Mouse (Mus musculus): ENCODE measurements around the gene Kiss1. TPM values are rescaled to one million over a fixed set of nuclear protein-coding genes. Genes with fewer than 3 reads are reported as not detected.
"Not testable (repeated sequence)": the region's sequence is repeated elsewhere in the genome, so short reads cannot be mapped to it uniquely, and the experiment has no call there.

The Kiss1 gene
- polyA plus RNA-seq, 1 experiment: not detected

GRCm38 (mm10) chr1:133323333-133323732 lies 1.7 kb downstream of the Kiss1 start:
- DNase-seq (ENCODE audit: low read depth): no peak
- no peak for TF ChIP-seq CTCF (IDR thresholded peaks at IDR 0.05; ENCODE audit: borderline replicate concordance, extremely low read depth, insufficient read depth, insufficient read length)
- TF ChIP-seq POLR2A (IDR thresholded peaks at IDR 0.05; ENCODE audit: borderline replicate concordance, extremely low read depth, insufficient read depth, insufficient read length, poor library complexity, severe bottlenecking): no peak

- TF ChIP-seq POLR2A (IDR thresholded peaks at IDR 0.05; ENCODE audit: borderline replicate concordance, extremely low read depth, insufficient read depth, insufficient read length, poor library complexity, severe bottlenecking): no peak
- no peak for DNase-seq (ENCODE audit: low read depth)
These were observed 4.3 kb downstream of the Kiss1 start for GRCm38 (mm10) chr1:133325951-133326350.

- no peak for TF ChIP-seq POLR2A (IDR thresholded peaks at IDR 0.05; ENCODE audit: borderline replicate concordance, extremely low read depth, insufficient read depth, insufficient read length, poor library complexity, severe bottlenecking)
- no peak for TF ChIP-seq CTCF (IDR thresholded peaks at IDR 0.05; ENCODE audit: borderline replicate concordance, extremely low read depth, insufficient read depth, insufficient read length)
- DNase-seq (ENCODE audit: low read depth): no peak
These were observed 5.4 kb downstream of the Kiss1 start for GRCm38 (mm10) chr1:133327094-133327493.

GRCm38 (mm10) chr1:133328299-133328795 lies 6.7 kb downstream of the Kiss1 start:
- peak; percentile 72 for DNase-seq (ENCODE audit: low read depth)
- TF ChIP-seq POLR2A (IDR thresholded peaks at IDR 0.05; ENCODE audit: borderline replicate concordance, extremely low read depth, insufficient read depth, insufficient read length, poor library complexity, severe bottlenecking) (no peak), CTCF (IDR thresholded peaks at IDR 0.05; ENCODE audit: borderline replicate concordance, extremely low read depth, insufficient read depth, insufficient read length) (no peak)

- DNase-seq (ENCODE audit: low read depth): peak; percentile 68
- TF ChIP-seq POLR2A (IDR thresholded peaks at IDR 0.05; ENCODE audit: borderline replicate concordance, extremely low read depth, insufficient read depth, insufficient read length, poor library complexity, severe bottlenecking) (no peak), CTCF (IDR thresholded peaks at IDR 0.05; ENCODE audit: borderline replicate concordance, extremely low read depth, insufficient read depth, insufficient read length) (no peak)
These were observed 7.4 kb downstream of the Kiss1 start for GRCm38 (mm10) chr1:133328896-133329637.

- TF ChIP-seq POLR2A (IDR thresholded peaks at IDR 0.05; ENCODE audit: borderline replicate concordance, extremely low read depth, insufficient read depth, insufficient read length, poor library complexity, severe bottlenecking) (no peak), CTCF (IDR thresholded peaks at IDR 0.05; ENCODE audit: borderline replicate concordance, extremely low read depth, insufficient read depth, insufficient read length) (no peak)
- DNase-seq (ENCODE audit: low read depth): no peak
These were observed 7.9 kb downstream of the Kiss1 start for GRCm38 (mm10) chr1:133329638-133329964.

- peak; percentile 81 for DNase-seq (ENCODE audit: low read depth)
- TF ChIP-seq CTCF (IDR thresholded peaks at IDR 0.05; ENCODE audit: borderline replicate concordance, extremely low read depth, insufficient read depth, insufficient read length) (no peak), POLR2A (IDR thresholded peaks at IDR 0.05; ENCODE audit: borderline replicate concordance, extremely low read depth, insufficient read depth, insufficient read length, poor library complexity, severe bottlenecking) (no peak)
These were observed 9.5 kb downstream of the Kiss1 start for GRCm38 (mm10) chr1:133331142-133331541.

- DNase-seq (ENCODE audit: low read depth): no peak
- TF ChIP-seq POLR2A (IDR thresholded peaks at IDR 0.05; ENCODE audit: borderline replicate concordance, extremely low read depth, insufficient read depth, insufficient read length, poor library complexity, severe bottlenecking): no peak
- no peak for TF ChIP-seq CTCF (IDR thresholded peaks at IDR 0.05; ENCODE audit: borderline replicate concordance, extremely low read depth, insufficient read depth, insufficient read length)
These were observed 11.2 kb downstream of the Kiss1 start for GRCm38 (mm10) chr1:133332656-133333430.

GRCm38 (mm10) chr1:133333937-133334336 lies 12.3 kb downstream of the Kiss1 start:
- DNase-seq (ENCODE audit: low read depth): peak; percentile 59
- TF ChIP-seq POLR2A (IDR thresholded peaks at IDR 0.05; ENCODE audit: borderline replicate concordance, extremely low read depth, insufficient read depth, insufficient read length, poor library complexity, severe bottlenecking) (no peak), CTCF (IDR thresholded peaks at IDR 0.05; ENCODE audit: borderline replicate concordance, extremely low read depth, insufficient read depth, insufficient read length) (no peak)

- DNase-seq (ENCODE audit: low read depth): not testable (repeated sequence)
These were observed 18.7 kb downstream of the Kiss1 start for GRCm38 (mm10) chr1:133340403-133340802.

- TF ChIP-seq POLR2A (IDR thresholded peaks at IDR 0.05; ENCODE audit: borderline replicate concordance, extremely low read depth, insufficient read depth, insufficient read length, poor library complexity, severe bottlenecking) (no peak), CTCF (IDR thresholded peaks at IDR 0.05; ENCODE audit: borderline replicate concordance, extremely low read depth, insufficient read depth, insufficient read length) (no peak)
- DNase-seq (ENCODE audit: low read depth): no peak
These were observed 22.7 kb downstream of the Kiss1 start for GRCm38 (mm10) chr1:133344357-133344756.

GRCm38 (mm10) chr1:133346531-133346930 lies 24.9 kb downstream of the Kiss1 start:
- no peak for DNase-seq (ENCODE audit: low read depth)

More at GRCm38 (mm10) chr1:133346531-133346930, 24.9 kb downstream of the Kiss1 start:
- TF ChIP-seq CTCF (IDR thresholded peaks at IDR 0.05; ENCODE audit: borderline replicate concordance, extremely low read depth, insufficient read depth, insufficient read length): no peak
- no peak for TF ChIP-seq POLR2A (IDR thresholded peaks at IDR 0.05; ENCODE audit: borderline replicate concordance, extremely low read depth, insufficient read depth, insufficient read length, poor library complexity, severe bottlenecking)

All from brain, embryonic 14.5 days (tissue).